Mouse (Mus musculus): Measurements from ENCODE around the gene Ccdc88b. TPM values are rescaled to one million over a fixed set of nuclear protein-coding genes. Genes with fewer than 3 reads are reported as not detected.

Gene Ccdc88b
- polyA plus RNA-seq, 1 experiment from 2014 or later = 2.6 TPM

DNA sequence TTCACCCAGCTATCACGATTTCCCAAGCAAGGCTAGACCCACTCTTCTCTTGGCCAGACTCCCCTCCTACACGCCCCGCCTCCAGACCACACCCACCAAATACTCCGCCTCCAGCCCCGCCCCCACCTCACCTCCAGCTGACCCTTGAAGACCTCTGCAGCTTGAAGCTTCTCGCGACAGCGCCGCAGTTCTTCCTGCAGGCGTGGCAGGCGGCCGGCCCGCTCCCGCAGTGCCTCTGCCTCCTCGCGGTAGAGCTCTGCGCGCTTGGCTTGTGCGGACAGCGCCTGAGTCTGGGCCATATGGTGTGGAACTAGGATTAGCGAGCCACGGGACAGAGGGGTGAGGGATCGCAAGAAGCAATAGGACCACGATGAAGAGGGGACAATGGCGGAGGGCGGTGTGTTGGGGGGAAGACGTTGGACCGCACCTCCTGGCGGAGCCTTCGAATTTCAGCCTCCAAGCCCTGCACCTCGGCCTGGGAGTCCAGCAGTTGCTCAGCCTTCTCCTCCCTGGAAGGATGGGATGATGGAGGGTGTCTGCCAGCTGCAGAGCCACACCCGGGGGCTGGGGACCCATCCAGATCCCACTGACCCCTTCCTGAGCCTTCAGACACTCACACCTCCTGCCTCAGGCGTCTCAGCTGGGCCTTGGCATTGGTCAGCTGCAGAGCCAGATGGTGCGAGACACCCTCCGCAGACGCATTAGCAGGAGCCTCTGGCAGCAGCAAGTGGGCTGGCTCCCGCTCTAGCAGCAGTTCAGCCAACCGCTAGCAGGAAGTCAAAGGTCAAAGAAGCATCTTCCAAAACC is 2.6 kb downstream of the Ccdc88b start:
- no peaks in the 10 kb centered on the region for H3K9me3 ChIP-seq (ENCODE audit: low read length)
- H3K4me3 ChIP-seq (ENCODE audit: low read depth, low read length) = peak overlapping the region; percentile 6; the same call in 1 of the 2 replicates
- peaks cover 22% of the 10 kb centered on the region for H3K4me1 ChIP-seq (ENCODE audit: insufficient read depth)
- no peaks in the 10 kb centered on the region for H3K36me3 ChIP-seq (replicated peaks; ENCODE audit: insufficient read depth, low read length)
- no peak overlapping the region for H3K9ac ChIP-seq (replicated peaks)
- WGBS (ENCODE audit: insufficient replicate concordance) = 30% methylated on average over 37 of the region's 38 CpGs
- no peaks in the 10 kb centered on the region for H3K27me3 ChIP-seq (ENCODE audit: insufficient read depth, low read length)
- TF ChIP-seq CTCF (IDR thresholded peaks at IDR 0.05; ENCODE audit: low read depth) (peak; percentile 28), EP300 (IDR thresholded peaks at IDR 0.05; ENCODE audit: low read depth) (no peak)
- H3K27ac ChIP-seq (ENCODE audit: low read depth) = no peak overlapping the region
- DNase-seq (peak; percentile 74), ATAC-seq (peak; percentile 54; the same call in 1 of the 2 replicates)
- peak overlapping the region; percentile 57 for H3K4me2 ChIP-seq (ENCODE audit: low read depth, low read length)

- DNase-seq (no peak), ATAC-seq (no peak)
- Histone ChIP-seq H3K36me3 (replicated peaks; ENCODE audit: insufficient read depth, low read length) (no peaks in the 10 kb centered on the region), H3K9me3 (ENCODE audit: low read length) (no peaks in the 10 kb centered on the region), H3K4me2 (ENCODE audit: low read depth, low read length) (peak overlapping the region; percentile 57; the same call in 1 of the 2 replicates), H3K4me1 (ENCODE audit: insufficient read depth) (peaks cover 22% of the 10 kb centered on the region), H3K27me3 (ENCODE audit: insufficient read depth, low read length) (no peaks in the 10 kb centered on the region), H3K4me3 (ENCODE audit: low read depth, low read length) (no peak overlapping the region), H3K9ac (replicated peaks) (no peak overlapping the region), H3K27ac (ENCODE audit: low read depth) (no peak overlapping the region)
- TF ChIP-seq EP300 (IDR thresholded peaks at IDR 0.05; ENCODE audit: low read depth) (no peak), CTCF (IDR thresholded peaks at IDR 0.05; ENCODE audit: low read depth) (no peak)
- WGBS (ENCODE audit: insufficient replicate concordance) = 88% methylated on average over 12 of the region's 12 CpGs
Observed at GRCm38 (mm10) chr19:6854658-6855057, 3.4 kb downstream of the Ccdc88b start.

DNA sequence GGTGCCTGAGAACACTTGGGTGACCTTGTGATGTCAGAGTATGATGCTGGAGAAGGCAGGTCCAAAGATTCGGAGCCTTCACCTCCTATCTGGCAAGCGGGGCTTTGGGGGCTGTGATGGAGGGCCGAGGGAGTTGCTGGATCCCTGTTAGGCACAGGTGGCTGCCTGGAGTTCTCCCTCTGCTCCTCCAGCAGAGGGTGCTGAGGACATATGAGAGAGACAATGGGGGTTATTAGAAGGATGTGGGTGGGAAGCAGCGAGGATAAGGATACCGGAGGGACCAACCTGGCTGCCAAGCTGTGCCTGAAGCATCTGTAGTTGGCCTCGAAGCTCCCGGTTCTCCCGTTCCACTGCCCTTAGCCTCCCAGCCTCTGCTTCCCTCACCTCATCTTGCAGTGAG is 4.1 kb downstream of the Ccdc88b start:
- no peak for ATAC-seq

GRCm38 (mm10) chr19:6852393-6853305 is 5.4 kb downstream of the Ccdc88b start:
- Histone ChIP-seq H3K9me3 (ENCODE audit: low read length) (no peaks in the 10 kb centered on the region), H3K27ac (ENCODE audit: low read depth) (no peak overlapping the region), H3K9ac (replicated peaks) (no peak overlapping the region), H3K27me3 (ENCODE audit: insufficient read depth, low read length) (0 out of 2 replicates have a peak, but pooled peaks cover 5% of the 10 kb centered on the region), H3K36me3 (replicated peaks; ENCODE audit: insufficient read depth, low read length) (no peaks in the 10 kb centered on the region), H3K4me3 (ENCODE audit: low read depth, low read length) (no peak overlapping the region), H3K4me2 (ENCODE audit: low read depth, low read length) (no peak overlapping the region), H3K4me1 (ENCODE audit: insufficient read depth) (peaks cover 17% of the 10 kb centered on the region)
- WGBS (ENCODE audit: insufficient replicate concordance) = 86% methylated on average over 21 of the region's 21 CpGs
- no peak for DNase-seq
- no peak for ATAC-seq
- TF ChIP-seq EP300 (IDR thresholded peaks at IDR 0.05; ENCODE audit: low read depth) = no peak
- no peak for TF ChIP-seq CTCF (IDR thresholded peaks at IDR 0.05; ENCODE audit: low read depth)

More for the DNA sequence above, 4.1 kb downstream of the Ccdc88b start:
- Histone ChIP-seq H3K4me3 (ENCODE audit: low read depth, low read length) (no peak overlapping the region), H3K27me3 (ENCODE audit: insufficient read depth, low read length) (no peaks in the 10 kb centered on the region), H3K9ac (replicated peaks) (no peak overlapping the region), H3K4me1 (ENCODE audit: insufficient read depth) (peaks cover 21% of the 10 kb centered on the region), H3K9me3 (ENCODE audit: low read length) (no peaks in the 10 kb centered on the region), H3K27ac (ENCODE audit: low read depth) (no peak overlapping the region), H3K36me3 (replicated peaks; ENCODE audit: insufficient read depth, low read length) (no peaks in the 10 kb centered on the region), H3K4me2 (ENCODE audit: low read depth, low read length) (no peak overlapping the region)
- WGBS (ENCODE audit: insufficient replicate concordance) = 72% methylated on average over 8 of the region's 8 CpGs
- DNase-seq = no peak
- TF ChIP-seq CTCF (IDR thresholded peaks at IDR 0.05; ENCODE audit: low read depth) = peak; percentile 22; the same call in 1 of the 2 replicates
- TF ChIP-seq EP300 (IDR thresholded peaks at IDR 0.05; ENCODE audit: low read depth) = no peak

DNA sequence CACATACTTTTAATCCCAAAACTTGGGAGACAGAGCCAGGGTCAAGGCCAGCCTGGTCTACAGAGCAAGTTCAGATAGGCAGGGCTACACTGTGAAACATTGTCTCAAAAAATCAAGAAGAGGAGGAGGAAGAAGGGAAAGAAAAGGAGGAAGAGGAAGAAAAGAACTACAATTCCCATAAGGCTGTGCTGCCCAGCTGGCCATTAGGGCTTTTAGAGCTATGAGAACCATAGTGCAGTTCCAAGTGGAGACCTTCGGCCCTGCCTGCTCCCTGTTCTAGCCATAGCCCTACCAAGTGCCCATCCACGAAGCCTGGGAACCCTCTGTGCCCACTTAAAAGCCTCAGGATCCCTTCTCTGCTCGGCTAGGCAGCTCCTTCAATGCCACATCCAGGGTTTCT is 6.5 kb downstream of the Ccdc88b start:
- H3K9me3 ChIP-seq (ENCODE audit: low read length) = no peaks in the 10 kb centered on the region
- no peak overlapping the region for H3K4me2 ChIP-seq (ENCODE audit: low read depth, low read length)
- peaks cover 12% of the 10 kb centered on the region; the same call in 1 of the 2 replicates for H3K27me3 ChIP-seq (ENCODE audit: insufficient read depth, low read length)
- no peak overlapping the region for H3K9ac ChIP-seq (replicated peaks)
- H3K27ac ChIP-seq (ENCODE audit: low read depth) = no peak overlapping the region
- DNase-seq = no peak
- TF ChIP-seq EP300 (IDR thresholded peaks at IDR 0.05; ENCODE audit: low read depth) (no peak), CTCF (IDR thresholded peaks at IDR 0.05; ENCODE audit: low read depth) (no peak)
- peaks cover 13% of the 10 kb centered on the region for H3K4me1 ChIP-seq (ENCODE audit: insufficient read depth)
- H3K36me3 ChIP-seq (replicated peaks; ENCODE audit: insufficient read depth, low read length) = no peaks in the 10 kb centered on the region
- H3K4me3 ChIP-seq (ENCODE audit: low read depth, low read length) = no peak overlapping the region
- ATAC-seq = no peak
- 69% methylated on average over 3 of the region's 3 CpGs for WGBS (ENCODE audit: insufficient replicate concordance)

Measured in liver, postnatal 0 days (tissue).